Mouse (Mus musculus): ENCODE data around the gene Gm21969.

Gm21969 gene

DNA sequence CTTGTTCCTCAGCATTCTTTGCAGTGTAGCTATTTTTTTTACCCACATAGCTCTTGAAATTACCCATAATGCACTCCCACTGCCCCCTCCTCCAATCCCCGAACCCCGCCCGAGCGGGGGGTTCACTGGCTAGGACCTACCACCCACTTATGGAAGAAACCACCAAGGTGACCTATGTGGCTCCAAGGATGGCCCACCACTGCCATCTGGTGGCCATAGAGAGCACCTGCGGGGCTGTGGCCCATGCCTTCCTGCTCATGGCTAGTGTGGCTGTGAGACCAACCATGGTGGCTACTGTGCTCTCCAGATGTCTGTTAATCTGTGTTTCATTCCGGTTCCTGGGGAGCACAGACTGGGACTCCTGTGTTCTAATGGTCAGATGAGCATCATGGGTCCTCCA is 66.9 kb downstream of the Gm21969 start:
- DNase-seq = peak; percentile 46

DNA sequence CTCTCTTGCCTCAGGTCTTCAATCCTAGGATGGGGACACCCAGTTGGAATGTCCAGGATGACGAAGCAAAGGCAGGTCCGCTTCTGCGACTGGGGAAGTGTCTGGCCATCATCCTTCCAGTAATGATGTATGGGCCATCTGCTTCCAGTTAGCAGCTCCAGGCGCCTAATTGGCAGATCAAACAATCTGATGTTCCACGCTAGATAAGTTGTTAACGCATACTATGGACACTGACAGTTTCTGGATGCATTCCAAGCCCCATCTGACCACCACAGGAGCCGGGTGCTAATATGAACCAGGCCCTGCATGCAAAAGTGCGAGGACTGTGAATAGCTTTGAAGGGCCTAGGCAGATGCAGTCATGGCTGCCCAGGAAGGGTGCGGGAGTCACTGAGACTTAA is 72.7 kb downstream of the Gm21969 start:
- DNase-seq = no peak

- DNase-seq = no peak
Observed at GRCm38 (mm10) chr4:139683728-139684638, 81.0 kb downstream of the Gm21969 start.

DNA sequence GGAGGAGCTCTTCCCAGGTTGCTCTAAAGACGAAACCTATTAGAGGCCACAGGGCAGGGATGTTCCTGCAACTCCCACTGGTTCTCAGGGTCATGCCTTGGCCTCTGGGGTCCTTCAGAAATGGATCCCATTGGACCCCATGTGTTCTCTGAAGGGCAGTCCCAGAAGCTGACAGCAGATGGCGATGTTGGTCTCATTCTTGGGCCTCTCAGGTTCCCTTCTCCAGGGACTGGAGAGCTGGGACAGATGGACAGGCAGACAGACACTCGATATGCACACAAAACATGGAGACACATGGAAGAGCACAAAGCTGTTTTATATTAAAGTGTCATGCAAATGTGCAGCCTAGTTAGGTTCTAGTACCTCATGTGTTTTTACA is 81.6 kb downstream of the Gm21969 start:
- peak; percentile 74 for DNase-seq

DNA sequence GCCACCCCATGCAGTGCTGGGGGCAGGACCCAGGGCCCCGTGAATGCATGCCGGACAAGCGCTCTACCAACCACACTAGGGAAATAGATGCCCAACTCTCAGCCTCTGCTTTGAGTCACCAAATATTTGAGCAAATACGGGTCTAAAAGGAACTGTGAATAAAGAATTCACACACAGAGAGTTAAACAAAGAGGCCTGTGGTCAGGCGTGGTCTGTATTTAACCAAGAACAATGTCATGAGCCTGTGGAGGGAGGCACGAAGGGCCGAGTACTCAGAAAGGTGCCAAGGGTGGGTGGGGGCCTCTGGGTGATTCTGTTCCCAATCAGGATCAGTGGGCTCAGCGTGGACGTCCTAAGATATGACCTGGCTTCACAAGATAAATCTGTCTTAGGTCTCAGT is 85.1 kb downstream of the Gm21969 start:
- no peak for DNase-seq

DNA sequence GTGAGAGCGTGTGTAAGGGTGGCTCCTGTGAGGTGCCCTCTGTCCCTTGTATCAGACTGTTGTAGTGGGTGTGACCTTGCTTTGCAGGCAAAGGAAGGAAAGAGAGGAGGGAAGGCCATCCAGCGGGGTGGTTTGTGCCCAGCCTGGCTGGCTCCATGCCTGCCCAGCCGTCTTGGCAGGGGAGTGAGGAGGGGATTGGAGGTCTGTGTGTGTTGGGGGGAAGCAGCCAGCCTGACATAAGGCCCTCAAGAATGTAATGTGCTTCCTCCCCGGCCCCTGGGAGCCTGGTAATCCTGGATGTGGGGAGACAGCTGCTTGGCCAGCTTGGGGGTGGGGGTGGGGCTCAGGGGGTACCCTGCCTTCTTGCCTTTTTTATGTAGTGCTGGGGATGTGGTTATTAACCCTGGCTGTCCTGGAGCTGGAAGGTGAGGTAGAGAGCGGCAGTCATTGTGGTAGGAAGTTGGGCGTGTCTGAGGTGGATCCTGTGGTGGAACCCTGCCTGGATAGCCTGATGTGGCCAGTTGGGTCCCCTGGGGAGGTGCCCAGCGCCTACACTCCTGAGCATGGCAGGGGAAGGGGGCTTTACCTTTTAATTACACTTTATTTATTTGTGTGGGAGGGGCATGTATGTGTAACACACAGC is 86.8 kb downstream of the Gm21969 start:
- no peak for DNase-seq

GRCm38 (mm10) chr4:139693315-139693714 is 90.3 kb downstream of the Gm21969 start:
- DNase-seq = no peak

- DNase-seq = no peak
Observed at GRCm38 (mm10) chr4:139697755-139698154, 94.8 kb downstream of the Gm21969 start.

GRCm38 (mm10) chr4:139698602-139699001 is 95.6 kb downstream of the Gm21969 start:
- no peak for DNase-seq

- DNase-seq = no peak
Observed at GRCm38 (mm10) chr4:139702914-139703313, 99.9 kb downstream of the Gm21969 start.

DNA sequence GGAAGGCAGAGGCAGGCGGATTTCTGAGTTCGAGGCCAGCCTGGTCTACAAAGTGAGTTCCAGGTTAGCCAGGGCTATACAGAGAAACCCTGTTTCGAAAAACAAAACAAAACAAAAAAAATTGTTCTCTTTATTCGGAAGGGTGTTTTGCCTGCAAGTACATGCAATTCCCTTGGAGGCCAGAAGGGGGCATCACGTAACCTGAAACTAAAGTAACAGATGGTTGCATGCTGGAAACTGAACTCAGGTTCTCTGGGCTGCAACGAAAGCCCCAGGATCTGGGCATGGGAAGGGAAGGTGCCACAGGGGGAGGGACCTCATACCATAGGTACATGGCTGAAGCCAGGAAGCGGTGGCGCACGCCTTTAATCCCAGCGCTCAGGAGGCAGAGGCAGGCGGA is 100.5 kb downstream of the Gm21969 start:
- DNase-seq = no peak

DNA sequence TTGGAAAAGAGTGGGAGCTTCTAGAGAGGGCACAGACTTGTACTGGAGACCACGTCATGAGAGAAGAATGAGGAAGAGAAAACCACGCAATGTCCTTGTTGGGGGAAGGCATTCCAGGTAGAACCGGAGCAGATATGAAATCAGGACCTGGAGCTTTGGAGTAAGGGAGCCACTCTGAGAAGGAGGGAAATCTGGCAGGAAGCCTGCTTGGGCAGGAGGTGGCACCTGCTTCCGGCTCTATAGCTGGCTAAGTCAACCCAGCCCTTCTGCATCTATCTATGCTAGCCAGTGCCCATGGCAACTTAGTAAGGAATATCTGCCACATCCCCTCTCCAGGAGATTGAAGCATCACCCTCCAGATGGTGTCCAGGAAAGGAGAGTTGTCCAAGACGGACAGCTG is 103.0 kb downstream of the Gm21969 start:
- DNase-seq = no peak

GRCm38 (mm10) chr4:139710467-139711334 is 107.7 kb downstream of the Gm21969 start:
- no peak for DNase-seq

Data from right cerebral cortex, postnatal 14 days (tissue).